ENCODE assay signal across 13 mouse cellular contexts in the genomic region with DNA sequence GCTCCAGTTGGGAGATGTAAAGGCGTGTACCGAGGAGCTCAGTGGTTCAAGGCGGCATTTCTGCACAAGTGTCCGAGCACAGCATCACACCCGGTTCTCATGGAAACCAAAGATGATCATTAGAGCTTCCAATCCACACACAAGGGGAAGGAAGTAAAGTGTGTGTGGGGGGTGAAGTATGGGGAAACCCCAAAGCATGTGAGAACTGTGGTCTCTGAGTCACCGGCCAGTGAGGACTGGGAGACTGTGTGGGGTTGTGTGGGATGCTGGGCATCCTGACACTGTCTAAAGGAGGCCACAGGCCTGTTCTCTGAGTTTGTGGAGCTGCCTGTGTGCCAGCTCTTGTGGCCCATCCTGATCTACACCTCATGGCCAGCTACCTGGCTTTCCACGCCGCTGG. TPM values are rescaled to one million over a fixed set of nuclear protein-coding genes. Genes with fewer than 3 reads are reported as not detected.
DNase-seq lines count a peak whose midpoint lies in the region; ATAC-seq and TF ChIP-seq lines count a peak whose summit lies in the region.
"Had no signal": no experiment of that assay in that cellular context is flagged by ENCODE, and none has a peak within 500 bp of the region (broad histone marks: within the 10 kb centered on the region; RNA-seq: fewer than 3 reads in every experiment).

No protein-coding gene starts in this region.

- H3K9me3 ChIP-seq in liver, embryonic 14.5 days (ENCODE audit: control insufficient read depth, low read length) = no peaks in the 10 kb centered on the region
- H3K9me3 ChIP-seq in liver, embryonic 11.5 days (ENCODE audit: control insufficient read depth, low read length) = no peaks in the 10 kb centered on the region
- H3K9me3 ChIP-seq: embryonic facial prominence, embryonic 13.5 days; hindbrain, embryonic 13.5 days; liver, embryonic 13.5 days had no signal

- DNase-seq in liver, embryonic 14.5 days (ENCODE audit: low read depth in 3 of 3, low spot score in 3 of 3) = peak in 1 of 3 experiments; percentile 40
- no peak for DNase-seq in liver, embryonic 11.5 days (ENCODE audit: low spot score)
- DNase-seq in Muller cell, postnatal 12 days (ENCODE audit: inconsistent ontology term) = peak; percentile 67
- no peak for DNase-seq in kidney, adult 11 months
- DNase-seq in ovary, postnatal 36 days (ENCODE audit: low spot score) = no peak
- DNase-seq in frontal cortex, postnatal 25 days (ENCODE audit: low spot score in 2 of 2) = no peak
- DNase-seq: liver, embryonic 13.5 days; spleen, adult 18-20 months had no signal

- H3K4me3 ChIP-seq in liver, embryonic 14.5 days (ENCODE audit: insufficient read depth in 1 of 2, low read depth in 2 of 2, low read length in 2 of 2) = no peak overlapping the region
- H3K4me3 ChIP-seq in liver, embryonic 11.5 days (ENCODE audit: low read depth, low read length) = no peak overlapping the region
- H3K4me3 ChIP-seq in olfactory bulb, adult 2 months (ENCODE audit: insufficient read depth, low read depth, low read length) = no peak overlapping the region
- H3K4me3 ChIP-seq: embryonic facial prominence, embryonic 13.5 days; hindbrain, embryonic 13.5 days; liver, embryonic 13.5 days had no signal

- H3K27ac ChIP-seq in liver, embryonic 14.5 days = no peak overlapping the region
- no peak overlapping the region for H3K27ac ChIP-seq in liver, embryonic 11.5 days (ENCODE audit: low read depth, low read length)
- peak overlapping the region; percentile 40 for H3K27ac ChIP-seq in olfactory bulb, adult 2 months (ENCODE audit: insufficient read depth, low read depth, low read length)
- H3K27ac ChIP-seq: hindbrain, embryonic 13.5 days; liver, embryonic 13.5 days had no signal

- H3K4me1 ChIP-seq in liver, embryonic 14.5 days (replicated peaks; ENCODE audit: control insufficient read depth in 2 of 2, insufficient read depth in 2 of 2, low read length in 1 of 2) = peaks cover 0 to 7% of the 10 kb centered on the region in 2 experiments; a peak in 1 of 4 replicates
- peaks cover 11% of the 10 kb centered on the region; the same call in 1 of the 2 replicates for H3K4me1 ChIP-seq in liver, embryonic 11.5 days (replicated peaks; ENCODE audit: control insufficient read depth, insufficient read depth, low read length)
- peaks cover 56% of the 10 kb centered on the region for H3K4me1 ChIP-seq in olfactory bulb, adult 2 months (ENCODE audit: control insufficient read depth, insufficient read depth, low read length)
- H3K4me1 ChIP-seq: hindbrain, embryonic 13.5 days had no signal

- 57% methylated on average over 8 of the region's 8 CpGs for WGBS in liver, embryonic 14.5 days (ENCODE audit: insufficient replicate concordance)
- WGBS in liver, embryonic 11.5 days = 83% methylated on average over 8 of the region's 8 CpGs
- WGBS in olfactory bulb, adult 2 months = 58% methylated on average over 8 of the region's 8 CpGs

- H3K27me3 ChIP-seq in liver, embryonic 14.5 days (ENCODE audit: control insufficient read depth, insufficient read depth, low read length) = no peaks in the 10 kb centered on the region
- H3K27me3 ChIP-seq in liver, embryonic 11.5 days (replicated peaks; ENCODE audit: control insufficient read depth, insufficient read depth, low read length) = peaks cover 7% of the 10 kb centered on the region
- H3K27me3 ChIP-seq: hindbrain, embryonic 13.5 days had no signal

- no peaks in the 10 kb centered on the region for H3K36me3 ChIP-seq in liver, embryonic 14.5 days (replicated peaks; ENCODE audit: control insufficient read depth, insufficient read depth, low read depth)
- H3K36me3 ChIP-seq in liver, embryonic 11.5 days (ENCODE audit: control insufficient read depth, insufficient read depth, low read length) = no peaks in the 10 kb centered on the region
- H3K36me3 ChIP-seq: embryonic facial prominence, embryonic 13.5 days; liver, embryonic 13.5 days had no signal

- TF ChIP-seq POLR2A in olfactory bulb, adult 2 months (IDR thresholded peaks at IDR 0.05; ENCODE audit: insufficient read depth, low read depth, low read length) = no peak

- no peak for TF ChIP-seq EP300 in liver, embryonic 14.5 days (IDR thresholded peaks at IDR 0.05; ENCODE audit: low read depth)

- H3K9ac ChIP-seq in liver, embryonic 14.5 days (replicated peaks) = no peak overlapping the region
- no peak overlapping the region for H3K9ac ChIP-seq in liver, embryonic 11.5 days (ENCODE audit: low read depth, low read length)
- H3K9ac ChIP-seq: embryonic facial prominence, embryonic 13.5 days; hindbrain, embryonic 13.5 days; liver, embryonic 13.5 days had no signal

- no peak overlapping the region for H3K4me2 ChIP-seq in liver, embryonic 14.5 days (ENCODE audit: low read depth)
- H3K4me2 ChIP-seq in liver, embryonic 11.5 days = no peak overlapping the region
- H3K4me2 ChIP-seq: embryonic facial prominence, embryonic 13.5 days; hindbrain, embryonic 13.5 days; liver, embryonic 13.5 days had no signal

- TF ChIP-seq CTCF in liver, embryonic 14.5 days (IDR thresholded peaks at IDR 0.05; ENCODE audit: low read depth) = no peak
- no peak for TF ChIP-seq CTCF in olfactory bulb, adult 2 months (IDR thresholded peaks at IDR 0.05; ENCODE audit: insufficient read depth, low read depth, low read length)

- ATAC-seq in liver, embryonic 14.5 days (ENCODE audit: insufficient read depth) = peak; percentile 36; the same call in 1 of the 2 replicates
- no peak for ATAC-seq in liver, embryonic 11.5 days (replicated peaks; ENCODE audit: low FRiP score)
- ATAC-seq in hematopoietic stem cell, adult 5-6 weeks (replicated peaks in 1 of 2; ENCODE audit: insufficient read depth in 1 of 2, low FRiP score in 2 of 2, low TSS enrichment in 1 of 2, low read depth in 1 of 2, poor library complexity in 2 of 2, severe bottlenecking in 2 of 2) = peak; percentile 84 to 86

RNA-seq across cellular contexts. Expression of a gene that starts 26.3 kb away (rescaled TPM):
- 126 and 150 TPM in 2 replicates for polyA plus RNA-seq in liver, embryonic 14.5 days (2012; rRNA removed)
- polyA plus RNA-seq in liver, embryonic 14.5 days (2014; fragmentation: Nextera tagmentation; extraction: Ambion mirVana) = 153 and 172 TPM in 2 replicates
- 159 and 167 TPM in 2 replicates for polyA plus RNA-seq in liver, embryonic 11.5 days (2014; fragmentation: Nextera tagmentation; extraction: Ambion mirVana)
- 90.6 and 109 TPM in 2 replicates for total RNA-seq in hematopoietic stem cell, adult 5-6 weeks (2017)
- not detected in 2 replicates for polyA plus RNA-seq in olfactory bulb, adult 2 months (2012; ENCODE audit: insufficient read depth, insufficient read length, low replicate concordance, missing spikeins)

RNA-seq across cellular contexts. Expression of a gene that starts 37.5 kb away (rescaled TPM):
- 139 and 146 TPM in 2 replicates for polyA plus RNA-seq in liver, embryonic 14.5 days (2012; rRNA removed)
- polyA plus RNA-seq in liver, embryonic 14.5 days (2014; fragmentation: Nextera tagmentation; extraction: Ambion mirVana) = 88.2 and 102 TPM in 2 replicates
- 59.1 and 59.2 TPM in 2 replicates for polyA plus RNA-seq in liver, embryonic 11.5 days (2014; fragmentation: Nextera tagmentation; extraction: Ambion mirVana)
- 35.1 and 40.5 TPM in 2 replicates for total RNA-seq in hematopoietic stem cell, adult 5-6 weeks (2017)
- not detected in 2 replicates for polyA plus RNA-seq in olfactory bulb, adult 2 months (2012; ENCODE audit: insufficient read depth, insufficient read length, low replicate concordance, missing spikeins)

RNA-seq across cellular contexts. Expression of a gene that starts 40.4 kb away (rescaled TPM):
- 21.0 and 21.3 TPM in 2 replicates for polyA plus RNA-seq in liver, embryonic 14.5 days (2012; rRNA removed)
- 24.1 and 29.7 TPM in 2 replicates for polyA plus RNA-seq in liver, embryonic 14.5 days (2014; fragmentation: Nextera tagmentation; extraction: Ambion mirVana)
- 9.7 and 12.5 TPM in 2 replicates for polyA plus RNA-seq in liver, embryonic 11.5 days (2014; fragmentation: Nextera tagmentation; extraction: Ambion mirVana)
- not detected in 2 replicates for total RNA-seq in hematopoietic stem cell, adult 5-6 weeks (2017)
- polyA plus RNA-seq in olfactory bulb, adult 2 months (2012; ENCODE audit: insufficient read depth, insufficient read length, low replicate concordance, missing spikeins) = not detected in 2 replicates
- total RNA-seq: layer of hippocampus, postnatal 10 days had no signal
- polyA plus RNA-seq: hindbrain, embryonic 13.5 days had no signal

Comparison
In these comparisons a context has a peak if more than half of its experiments do, and no peak if none do; other contexts are left out.
1. RNA of a gene that starts 26.3 kb away (polyA plus RNA-seq): 159 to 167 TPM in liver, embryonic 11.5 days and 126 to 172 TPM in liver, embryonic 14.5 days; not detected in olfactory bulb, adult 2 months; every median in the first group is over 100 times any median in the second.
2. RNA of a gene that starts 40.4 kb away (polyA plus RNA-seq): 21.0 to 29.7 TPM in liver, embryonic 14.5 days and 9.7 to 12.5 TPM in liver, embryonic 11.5 days; not detected in olfactory bulb, adult 2 months; every median in the first group is over 10 times any median in the second.